In the genomic region with DNA sequence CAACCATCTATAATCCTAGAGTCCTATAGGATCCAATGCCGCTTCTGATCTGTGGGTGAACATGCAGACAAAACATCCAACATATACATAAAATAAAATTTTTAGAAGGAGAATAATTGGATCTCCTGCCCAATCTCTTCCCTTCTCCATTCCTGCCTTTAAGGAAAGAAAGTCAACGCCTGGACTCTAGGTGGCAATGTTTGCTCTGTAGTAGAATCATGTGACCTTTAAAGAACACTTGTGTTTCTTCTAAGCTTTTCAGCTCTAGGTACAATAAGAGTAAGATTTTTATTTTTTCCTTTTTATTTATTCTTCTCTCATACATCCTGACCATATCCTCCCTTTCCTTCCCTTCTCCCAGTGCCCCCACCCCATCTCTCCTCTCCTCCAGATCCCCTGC, we compare ENCODE assay signal across 16 mouse cellular contexts. TPM values are rescaled to one million over a fixed set of nuclear protein-coding genes. Genes with fewer than 3 reads are reported as not detected.
DNase-seq lines count a peak whose midpoint lies in the region; ATAC-seq and TF ChIP-seq lines count a peak whose summit lies in the region.
"Had no signal": no experiment of that assay in that cellular context is flagged by ENCODE, and none has a peak within 500 bp of the region (broad histone marks: within the 10 kb centered on the region; RNA-seq: fewer than 3 reads in every experiment).

No protein-coding gene starts in this region.

- TF ChIP-seq CTCF in layer of hippocampus, adult 2 months (conservative IDR thresholded peaks at IDR 0.05): peak; percentile 53

- H3K4me3 ChIP-seq in layer of hippocampus, adult 2 months: no peak overlapping the region
- H3K4me3 ChIP-seq in forebrain, embryonic 15.5 days: no peak overlapping the region
- H3K4me3 ChIP-seq: erythroblast, embryonic 14.5 days; limb, embryonic 13.5 days; midbrain, embryonic 15.5 days had no signal

- no peaks in the 10 kb centered on the region for H3K27me3 ChIP-seq in forebrain, embryonic 15.5 days
- H3K27me3 ChIP-seq: limb, embryonic 13.5 days; midbrain, embryonic 15.5 days had no signal

- peak; percentile 35 to 49 for DNase-seq in cerebellum, postnatal 10 days
- no peak for DNase-seq in cerebellum, postnatal 14 days
- DNase-seq in layer of hippocampus, adult 2 months (ENCODE audit: low spot score in 2 of 2): no peak
- no peak for DNase-seq in layer of hippocampus, postnatal 36 days
- peak; percentile 40 for DNase-seq in 3T3-L1 (ENCODE audit: low read depth, low spot score)
- DNase-seq in brain, adult 2 months (ENCODE audit: low read depth, low spot score): peak; percentile 57
- DNase-seq: gastrocnemius, postnatal 10 days had no signal

- H3K4me2 ChIP-seq in forebrain, embryonic 15.5 days (replicated peaks): no peak overlapping the region
- H3K4me2 ChIP-seq: limb, embryonic 13.5 days; midbrain, embryonic 15.5 days had no signal

- WGBS in forebrain, embryonic 15.5 days: 77% methylated on average over 2 of the region's 2 CpGs

- peaks cover under 1% of the 10 kb centered on the region; the same call in 1 of the 2 replicates for H3K36me3 ChIP-seq in forebrain, embryonic 15.5 days

- ATAC-seq in activated CD4-positive, CD25-positive, alpha-beta regulatory T cell, adult 4 months: no peak
- ATAC-seq in forebrain, embryonic 15.5 days (replicated peaks): no peak
- ATAC-seq: midbrain, embryonic 15.5 days had no signal

- H3K9me3 ChIP-seq in forebrain, embryonic 15.5 days: no peaks in the 10 kb centered on the region
- H3K9me3 ChIP-seq: limb, embryonic 13.5 days; midbrain, embryonic 15.5 days had no signal

- no peak overlapping the region for H3K27ac ChIP-seq in layer of hippocampus, adult 2 months
- no peak overlapping the region for H3K27ac ChIP-seq in forebrain, embryonic 15.5 days (replicated peaks)
- H3K27ac ChIP-seq: limb, embryonic 13.5 days; midbrain, embryonic 15.5 days had no signal

- H3K4me1 ChIP-seq in forebrain, embryonic 15.5 days: peaks cover 11% of the 10 kb centered on the region
- H3K4me1 ChIP-seq: limb, embryonic 13.5 days had no signal

- no peak overlapping the region for H3K9ac ChIP-seq in forebrain, embryonic 15.5 days (replicated peaks)
- H3K9ac ChIP-seq: limb, embryonic 13.5 days; midbrain, embryonic 15.5 days had no signal

RNA-seq across cellular contexts. Expression of gene Stat2, which starts 1.5 kb away (rescaled TPM):
- total RNA-seq in layer of hippocampus, adult 2 months (2021): 10 to 100 TPM; 34.4 to 34.7 TPM
- total RNA-seq in layer of hippocampus, postnatal 36 days (2021): 10 to 100 TPM; 30.6 to 36.0 TPM
- 10 to 100 TPM; 45.6 to 66.1 TPM for polyA plus RNA-seq in activated CD4-positive, CD25-positive, alpha-beta regulatory T cell, adult 4 months (2017; shearing (Covaris generic))
- 17.1 and 21.0 TPM in 2 replicates for polyA plus RNA-seq in forebrain, embryonic 15.5 days (2015; fragmentation: Nextera tagmentation; extraction: Ambion mirVana)

RNA-seq across cellular contexts. Expression of gene Apof, which starts 3.4 kb away (rescaled TPM):
- total RNA-seq in layer of hippocampus, adult 2 months (2021): not detected
- not detected for total RNA-seq in layer of hippocampus, postnatal 36 days (2021)
- not detected for polyA plus RNA-seq in activated CD4-positive, CD25-positive, alpha-beta regulatory T cell, adult 4 months (2017; shearing (Covaris generic))
- not detected in 2 replicates for polyA plus RNA-seq in forebrain, embryonic 15.5 days (2015; fragmentation: Nextera tagmentation; extraction: Ambion mirVana)
- total RNA-seq: common myeloid progenitor, adult 5-6 weeks; layer of hippocampus, postnatal 14 days had no signal
- polyA plus RNA-seq: erythroblast, embryonic 14.5 days; intestine, embryonic 14.5 days; limb, embryonic 13.5 days; midbrain, embryonic 15.5 days had no signal

RNA-seq across cellular contexts. Expression of gene Apon, which starts 18.0 kb away (rescaled TPM):
- not detected for total RNA-seq in layer of hippocampus, adult 2 months (2021)
- total RNA-seq in layer of hippocampus, postnatal 36 days (2021): not detected
- polyA plus RNA-seq in activated CD4-positive, CD25-positive, alpha-beta regulatory T cell, adult 4 months (2017; shearing (Covaris generic)): not detected
- polyA plus RNA-seq in forebrain, embryonic 15.5 days (2015; fragmentation: Nextera tagmentation; extraction: Ambion mirVana): 0.19 TPM in 1 of 2 replicates, not detected in the other
- total RNA-seq: layer of hippocampus, postnatal 14 days had no signal
- polyA plus RNA-seq: heart, embryonic 16.5 days; midbrain, embryonic 15.5 days had no signal

RNA-seq across cellular contexts. Expression of gene Il23a, which starts 26.7 kb away (rescaled TPM):
- total RNA-seq in layer of hippocampus, adult 2 months (2021): under 1 TPM in 1 of 2 experiments, not detected in 1; 0.27 TPM
- total RNA-seq in layer of hippocampus, postnatal 36 days (2021): under 1 TPM in 1 of 2 experiments, not detected in 1; 0.38 TPM
- not detected for polyA plus RNA-seq in activated CD4-positive, CD25-positive, alpha-beta regulatory T cell, adult 4 months (2017; shearing (Covaris generic))
- polyA plus RNA-seq in forebrain, embryonic 15.5 days (2015; fragmentation: Nextera tagmentation; extraction: Ambion mirVana): 0.11 TPM in 1 of 2 replicates, not detected in the other
- total RNA-seq: gastrocnemius, postnatal 10 days had no signal
- polyA plus RNA-seq: erythroblast, embryonic 14.5 days; midbrain, embryonic 15.5 days had no signal

RNA-seq across cellular contexts. Expression of gene Pan2, which starts 31.3 kb away (rescaled TPM):
- 10 to 100 TPM; 14.7 to 16.4 TPM for total RNA-seq in layer of hippocampus, adult 2 months (2021)
- total RNA-seq in layer of hippocampus, postnatal 36 days (2021): 10 to 100 TPM; 14.0 to 16.7 TPM
- 10 to 100 TPM; 18.9 to 21.1 TPM for polyA plus RNA-seq in activated CD4-positive, CD25-positive, alpha-beta regulatory T cell, adult 4 months (2017; shearing (Covaris generic))
- polyA plus RNA-seq in forebrain, embryonic 15.5 days (2015; fragmentation: Nextera tagmentation; extraction: Ambion mirVana): 27.6 and 30.9 TPM in 2 replicates

Comparison
In these comparisons a context has a peak if more than half of its experiments do, and no peak if none do; other contexts are left out.
1. DNase-seq: peak in cerebellum, postnatal 10 days (2 of 2), 3T3-L1 (single experiment) and brain, adult 2 months (single experiment); none in cerebellum, postnatal 14 days (0 of 2), layer of hippocampus, adult 2 months (0 of 2) and layer of hippocampus, postnatal 36 days (0 of 2).